Mouse (Mus musculus): ENCODE results near the gene Sardh. TPM values are rescaled to one million over a fixed set of nuclear protein-coding genes. Genes with fewer than 3 reads are reported as not detected.

Gene Sardh
- polyA plus RNA-seq, 1 experiment from 2014 or later, result 19.3 TPM

DNA sequence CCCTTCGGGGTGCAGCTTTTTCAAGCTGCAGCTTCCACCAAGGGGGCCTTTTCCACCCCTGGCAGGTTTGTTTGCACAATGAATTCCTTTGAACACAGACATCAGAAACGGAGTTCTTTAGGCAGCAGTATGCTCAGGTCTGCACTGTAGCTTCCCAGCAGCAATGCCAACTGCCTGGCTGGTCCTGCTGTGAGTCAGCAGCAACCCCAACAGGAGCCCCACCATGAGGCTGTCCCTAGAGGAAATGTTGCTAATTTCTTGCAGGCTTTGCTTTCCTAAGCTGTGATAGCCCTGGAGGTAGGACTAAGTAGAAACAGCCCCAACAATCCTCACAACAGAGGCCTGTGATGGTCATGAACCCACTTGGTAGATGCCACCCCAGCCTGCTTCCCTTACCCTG, 81.1 kb downstream of the Sardh start:
- WGBS, result 11% methylated on average over 2 of the region's 2 CpGs
- Histone ChIP-seq H3K4me1 (ENCODE audit: control insufficient read depth, insufficient read depth, low read length) (peaks cover 8% of the 10 kb centered on the region), H3K27me3 (ENCODE audit: control insufficient read depth, insufficient read depth, low read length) (no peaks in the 10 kb centered on the region), H3K9ac (ENCODE audit: low read length) (no peak overlapping the region), H3K4me3 (ENCODE audit: low read length) (no peak overlapping the region), H3K36me3 (ENCODE audit: control insufficient read depth, insufficient read depth) (no peaks in the 10 kb centered on the region), H3K9me3 (replicated peaks; ENCODE audit: control insufficient read depth, low read length) (no peaks in the 10 kb centered on the region), H3K4me2 (ENCODE audit: low read depth, low read length) (no peak overlapping the region), H3K27ac (ENCODE audit: low read length) (no peak overlapping the region)
- ATAC-seq (replicated peaks; ENCODE audit: extremely low read depth, insufficient read depth, low FRiP score), result no peak

DNA sequence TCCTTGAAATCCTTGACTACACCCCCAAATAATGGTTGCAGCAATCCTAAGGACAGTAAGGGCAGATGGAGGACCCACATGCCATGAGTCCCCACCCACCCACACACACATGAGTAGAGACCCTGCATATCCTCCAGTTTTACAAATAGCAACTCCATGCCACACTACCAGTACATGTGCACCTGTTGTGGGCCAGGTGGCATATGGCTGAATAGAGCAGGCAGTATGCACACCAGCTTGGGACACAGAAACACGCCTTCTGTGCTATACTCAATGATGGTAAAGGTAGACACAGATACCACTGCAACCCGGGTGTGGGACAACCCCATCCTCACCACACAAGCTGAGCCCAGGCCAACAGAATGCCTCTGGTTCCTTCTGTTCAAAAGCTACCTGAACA, 82.1 kb downstream of the Sardh start:
- peaks cover 8% of the 10 kb centered on the region for H3K4me1 ChIP-seq (ENCODE audit: control insufficient read depth, insufficient read depth, low read length)
- no peak overlapping the region for H3K9ac ChIP-seq (ENCODE audit: low read length)
- H3K4me2 ChIP-seq (ENCODE audit: low read depth, low read length), result no peak overlapping the region
- ATAC-seq (replicated peaks; ENCODE audit: extremely low read depth, insufficient read depth, low FRiP score), result no peak
- no peaks in the 10 kb centered on the region for H3K27me3 ChIP-seq (ENCODE audit: control insufficient read depth, insufficient read depth, low read length)
- H3K4me3 ChIP-seq (ENCODE audit: low read length), result no peak overlapping the region
- H3K36me3 ChIP-seq (ENCODE audit: control insufficient read depth, insufficient read depth), result no peaks in the 10 kb centered on the region
- no peak overlapping the region for H3K27ac ChIP-seq (ENCODE audit: low read length)
- WGBS, result 76% methylated on average over 2 of the region's 2 CpGs
- H3K9me3 ChIP-seq (replicated peaks; ENCODE audit: control insufficient read depth, low read length), result no peaks in the 10 kb centered on the region

DNA sequence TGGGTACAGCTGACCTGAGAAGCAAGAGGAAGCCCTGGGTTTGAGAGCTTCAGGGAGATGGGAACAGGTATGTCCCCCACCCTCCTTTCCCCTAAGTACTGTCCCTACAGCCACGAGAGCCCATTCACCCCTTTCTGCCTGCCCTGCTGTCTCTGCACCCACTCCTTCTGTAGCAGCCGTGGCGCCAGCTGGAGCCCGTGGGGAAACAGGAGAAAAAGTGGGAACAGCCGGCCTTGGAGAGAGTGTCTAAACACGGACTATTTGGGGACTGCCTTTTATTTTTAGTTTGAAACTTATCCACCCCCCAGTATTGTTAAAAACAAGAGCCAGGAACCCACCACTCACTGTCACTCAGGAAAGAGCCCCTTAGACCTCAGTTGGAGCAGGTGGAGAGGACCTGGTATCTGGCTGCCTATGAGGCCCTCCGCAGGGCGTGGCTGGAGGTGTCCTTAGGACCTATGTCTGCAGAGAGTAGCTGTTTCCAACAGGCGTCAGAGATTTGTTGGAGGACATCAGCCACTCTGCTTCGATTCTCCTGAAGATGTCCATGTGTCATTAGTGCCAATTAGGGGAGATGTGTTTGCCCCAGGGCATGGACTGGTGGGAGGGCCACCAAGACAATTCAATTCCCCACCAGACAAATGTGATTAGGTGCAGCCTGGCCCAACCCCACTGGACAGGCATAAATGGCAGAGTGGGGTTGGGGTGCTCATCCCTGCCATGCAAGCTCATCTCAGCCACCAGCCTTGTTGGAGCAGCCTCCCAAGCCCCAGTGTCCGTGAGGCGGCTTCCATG, 83.1 kb downstream of the Sardh start, which contains the start of gene Dbh:
Gene Dbh, plus strand, starts transcription at position 438 of the 795 bp plus-strand sequence.
- Histone ChIP-seq H3K9me3 (replicated peaks; ENCODE audit: control insufficient read depth, low read length) (no peaks in the 10 kb centered on the region), H3K4me1 (ENCODE audit: control insufficient read depth, insufficient read depth, low read length) (peaks cover 8% of the 10 kb centered on the region), H3K9ac (ENCODE audit: low read length) (no peak within 1 kb of the TSS), H3K27ac (ENCODE audit: low read length) (no peak within 1 kb of the TSS), H3K4me3 (ENCODE audit: low read length) (no peak within 1 kb of the TSS), H3K27me3 (ENCODE audit: control insufficient read depth, insufficient read depth, low read length) (no peaks in the 10 kb centered on the region), H3K4me2 (ENCODE audit: low read depth, low read length) (no peak within 1 kb of the TSS), H3K36me3 (ENCODE audit: control insufficient read depth, insufficient read depth) (no peaks in the 10 kb centered on the region)
- 81% methylated on average over 12 of the region's 12 CpGs for WGBS
- no peak for ATAC-seq (replicated peaks; ENCODE audit: extremely low read depth, insufficient read depth, low FRiP score)

DNA sequence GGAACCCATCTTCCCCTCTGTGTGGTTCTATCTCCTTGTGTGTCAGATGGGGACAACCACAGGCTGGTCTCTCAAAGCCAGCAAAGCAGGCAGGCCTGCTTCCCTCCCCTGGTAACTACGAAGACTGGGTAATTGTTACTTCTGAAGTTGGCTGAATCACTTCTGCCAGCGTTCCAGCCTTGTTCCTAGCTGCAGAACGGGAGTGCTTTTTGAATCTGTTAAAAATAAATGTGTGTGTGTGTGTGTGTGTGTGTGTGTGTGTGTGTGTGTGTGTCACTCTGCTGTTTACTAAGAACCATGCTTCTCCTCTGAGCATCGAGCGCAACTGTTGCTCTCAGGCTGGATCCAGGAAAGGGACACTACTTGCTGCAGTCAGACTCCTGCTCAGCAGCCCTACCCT, 84.3 kb downstream of the Sardh start:
- H3K27ac ChIP-seq (ENCODE audit: low read length), result no peak overlapping the region
- H3K27me3 ChIP-seq (ENCODE audit: control insufficient read depth, insufficient read depth, low read length), result no peaks in the 10 kb centered on the region
- no peak overlapping the region for H3K4me3 ChIP-seq (ENCODE audit: low read length)
- ATAC-seq (replicated peaks; ENCODE audit: extremely low read depth, insufficient read depth, low FRiP score), result no peak
- H3K4me2 ChIP-seq (ENCODE audit: low read depth, low read length), result no peak overlapping the region
- H3K36me3 ChIP-seq (ENCODE audit: control insufficient read depth, insufficient read depth), result no peaks in the 10 kb centered on the region
- H3K4me1 ChIP-seq (ENCODE audit: control insufficient read depth, insufficient read depth, low read length), result peaks cover 8% of the 10 kb centered on the region
- no peaks in the 10 kb centered on the region for H3K9me3 ChIP-seq (replicated peaks; ENCODE audit: control insufficient read depth, low read length)
- H3K9ac ChIP-seq (ENCODE audit: low read length), result no peak overlapping the region
- 57% methylated on average over 5 of the region's 5 CpGs for whole genome bisulfite sequencing

GRCm38 (mm10) chr2:27162656-27163055, 85.5 kb downstream of the Sardh start:
- 44% methylated on average over 11 of the region's 11 CpGs for WGBS
- Histone ChIP-seq H3K27ac (ENCODE audit: low read length) (no peak overlapping the region), H3K4me3 (ENCODE audit: low read length) (no peak overlapping the region), H3K9ac (ENCODE audit: low read length) (no peak overlapping the region), H3K4me2 (ENCODE audit: low read depth, low read length) (no peak overlapping the region), H3K36me3 (ENCODE audit: control insufficient read depth, insufficient read depth) (no peaks in the 10 kb centered on the region), H3K9me3 (replicated peaks; ENCODE audit: control insufficient read depth, low read length) (no peaks in the 10 kb centered on the region), H3K4me1 (ENCODE audit: control insufficient read depth, insufficient read depth, low read length) (peaks cover 8% of the 10 kb centered on the region), H3K27me3 (ENCODE audit: control insufficient read depth, insufficient read depth, low read length) (no peaks in the 10 kb centered on the region)
- ATAC-seq (replicated peaks; ENCODE audit: extremely low read depth, insufficient read depth, low FRiP score), result no peak

DNA sequence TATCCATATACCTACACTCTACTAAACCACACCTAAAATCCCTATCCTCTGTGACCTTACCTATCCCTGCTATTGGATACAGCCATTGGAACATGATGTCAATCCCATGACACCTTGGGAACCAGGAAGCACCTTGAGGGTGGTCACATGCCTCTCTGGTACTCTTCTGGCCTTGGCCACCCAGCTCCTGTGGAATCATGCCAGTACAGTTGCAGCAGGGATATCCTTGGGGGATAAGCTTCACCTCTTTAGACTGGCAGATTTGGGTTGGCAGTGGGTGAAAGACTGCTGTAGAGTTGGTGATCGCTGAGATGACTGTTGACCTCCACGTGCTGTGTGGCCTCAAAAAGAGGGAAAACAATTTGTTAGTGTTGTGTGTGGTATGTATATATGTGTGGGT, 86.6 kb downstream of the Sardh start:
- Histone ChIP-seq H3K9me3 (replicated peaks; ENCODE audit: control insufficient read depth, low read length) (no peaks in the 10 kb centered on the region), H3K36me3 (ENCODE audit: control insufficient read depth, insufficient read depth) (no peaks in the 10 kb centered on the region), H3K4me2 (ENCODE audit: low read depth, low read length) (no peak overlapping the region), H3K4me1 (ENCODE audit: control insufficient read depth, insufficient read depth, low read length) (peaks cover 4% of the 10 kb centered on the region; the same call in 1 of the 2 replicates), H3K27ac (ENCODE audit: low read length) (no peak overlapping the region), H3K9ac (ENCODE audit: low read length) (no peak overlapping the region), H3K27me3 (ENCODE audit: control insufficient read depth, insufficient read depth, low read length) (no peaks in the 10 kb centered on the region), H3K4me3 (ENCODE audit: low read length) (no peak overlapping the region)
- WGBS, result 87% methylated on average over 2 of the region's 2 CpGs
- no peak for ATAC-seq (replicated peaks; ENCODE audit: extremely low read depth, insufficient read depth, low FRiP score)

DNA sequence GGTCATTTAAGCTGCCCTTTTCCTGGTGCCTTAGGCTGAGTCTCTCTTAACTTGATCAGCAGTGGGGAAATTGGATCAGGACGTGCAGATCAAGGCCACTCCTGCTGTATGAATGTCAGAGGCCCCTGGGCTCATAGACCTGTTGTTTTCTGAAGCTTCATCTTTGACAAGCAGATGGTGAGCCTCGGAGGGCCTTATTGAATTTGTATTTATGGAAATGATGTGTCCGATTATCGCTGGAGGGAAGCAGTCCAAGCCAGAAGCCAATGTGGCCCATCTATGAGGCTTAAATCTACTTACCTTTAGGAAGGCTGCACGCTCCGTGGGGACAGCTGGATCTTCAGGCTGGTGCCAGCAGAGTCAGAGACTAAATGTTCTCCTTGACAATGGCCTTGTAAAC, 91.5 kb downstream of the Sardh start:
- Histone ChIP-seq H3K4me2 (ENCODE audit: low read depth, low read length) (no peak overlapping the region), H3K9ac (ENCODE audit: low read length) (no peak overlapping the region), H3K27me3 (ENCODE audit: control insufficient read depth, insufficient read depth, low read length) (peaks cover 2% of the 10 kb centered on the region; the same call in 1 of the 2 replicates), H3K36me3 (ENCODE audit: control insufficient read depth, insufficient read depth) (no peaks in the 10 kb centered on the region), H3K27ac (ENCODE audit: low read length) (no peak overlapping the region), H3K9me3 (replicated peaks; ENCODE audit: control insufficient read depth, low read length) (no peaks in the 10 kb centered on the region), H3K4me3 (ENCODE audit: low read length) (no peak overlapping the region), H3K4me1 (ENCODE audit: control insufficient read depth, insufficient read depth, low read length) (no peaks in the 10 kb centered on the region)
- 77% methylated on average over 6 of the region's 6 CpGs for WGBS
- ATAC-seq (replicated peaks; ENCODE audit: extremely low read depth, insufficient read depth, low FRiP score), result no peak

- Histone ChIP-seq H3K4me2 (ENCODE audit: low read depth, low read length) (no peak overlapping the region), H3K27me3 (ENCODE audit: control insufficient read depth, insufficient read depth, low read length) (peaks cover 5% of the 10 kb centered on the region; the same call in 1 of the 2 replicates), H3K9me3 (replicated peaks; ENCODE audit: control insufficient read depth, low read length) (no peaks in the 10 kb centered on the region), H3K4me3 (ENCODE audit: low read length) (no peak overlapping the region), H3K9ac (ENCODE audit: low read length) (no peak overlapping the region), H3K27ac (ENCODE audit: low read length) (no peak overlapping the region), H3K4me1 (ENCODE audit: control insufficient read depth, insufficient read depth, low read length) (no peaks in the 10 kb centered on the region; the same call in 1 of the 2 replicates), H3K36me3 (ENCODE audit: control insufficient read depth, insufficient read depth) (no peaks in the 10 kb centered on the region)
- 77% methylated on average over 10 of the region's 10 CpGs for WGBS
- ATAC-seq (replicated peaks; ENCODE audit: extremely low read depth, insufficient read depth, low FRiP score), result no peak
These were observed 93.5 kb downstream of the Sardh start for GRCm38 (mm10) chr2:27154466-27155185.

DNA sequence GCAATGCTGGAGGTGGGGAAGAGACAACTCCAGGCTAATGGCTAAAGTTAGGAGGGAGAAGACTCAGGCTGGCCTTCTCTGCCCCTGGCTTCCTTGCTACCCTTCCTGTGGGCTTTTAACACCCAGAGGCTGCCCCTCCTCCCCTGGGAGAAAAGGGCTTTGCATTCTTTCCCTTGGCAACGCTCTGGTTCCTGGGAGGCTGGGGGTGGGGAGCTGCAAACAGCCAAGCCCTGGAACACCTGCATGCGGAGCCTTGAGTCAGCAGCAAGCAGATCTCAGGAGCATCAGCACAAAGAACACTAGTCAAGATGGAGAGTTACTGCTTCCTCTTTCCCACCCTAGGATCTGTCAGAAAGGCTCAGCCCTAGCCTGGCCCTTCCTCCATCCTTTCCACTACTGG, 98.7 kb downstream of the Sardh start:
- no peak for ATAC-seq (replicated peaks; ENCODE audit: extremely low read depth, insufficient read depth, low FRiP score)
- H3K27me3 ChIP-seq (ENCODE audit: control insufficient read depth, insufficient read depth, low read length), result peaks cover 6% of the 10 kb centered on the region; the same call in 1 of the 2 replicates
- no peak overlapping the region for H3K27ac ChIP-seq (ENCODE audit: low read length)
- H3K36me3 ChIP-seq (ENCODE audit: control insufficient read depth, insufficient read depth), result no peaks in the 10 kb centered on the region
- no peaks in the 10 kb centered on the region for H3K9me3 ChIP-seq (replicated peaks; ENCODE audit: control insufficient read depth, low read length)
- 16% methylated on average over 2 of the region's 2 CpGs for WGBS
- H3K4me2 ChIP-seq (ENCODE audit: low read depth, low read length), result no peak overlapping the region
- peaks cover 6% of the 10 kb centered on the region for H3K4me1 ChIP-seq (ENCODE audit: control insufficient read depth, insufficient read depth, low read length)
- H3K9ac ChIP-seq (ENCODE audit: low read length), result no peak overlapping the region
- H3K4me3 ChIP-seq (ENCODE audit: low read length), result no peak overlapping the region
